Mouse (Mus musculus): ENCODE data around the gene Slc38a5.
"Not testable (repeated sequence)": the region's sequence is repeated elsewhere in the genome, so short reads cannot be mapped to it uniquely, and the experiment has no call there.

GRCm38 (mm10) chrX:8314905-8315304, 44.0 kb downstream of the Slc38a5 start:
- TF ChIP-seq CTCF (IDR thresholded peaks at IDR 0.05; ENCODE audit: control insufficient read depth, insufficient read depth, insufficient read length); MAX (IDR thresholded peaks at IDR 0.05); USF1 (IDR thresholded peaks at IDR 0.05; ENCODE audit: low read depth); MYOD1 (IDR thresholded peaks at IDR 0.05; ENCODE audit: control insufficient read depth, insufficient read length, low read depth); CEBPB (IDR thresholded peaks at IDR 0.05; ENCODE audit: low read depth); FOSL1 (IDR thresholded peaks at IDR 0.05; ENCODE audit: insufficient read depth, low read length, poor library complexity, severe bottlenecking): not testable (repeated sequence)

Data from C2C12 (cell line).